Mouse (Mus musculus) cerebral cortex, adult 2 months (tissue): ENCODE results near the gene Fam170b.

Experiments used
- WGBS: fragments of 180-500 bp; shearing (Covaris S2); methylation state at CpG from one replicate; pipeline ENCODE4 v1.1.7; 2018; 5-methylcytosine and 5-hydroxymethylcytosine counted together

Gene Fam170b

DNA sequence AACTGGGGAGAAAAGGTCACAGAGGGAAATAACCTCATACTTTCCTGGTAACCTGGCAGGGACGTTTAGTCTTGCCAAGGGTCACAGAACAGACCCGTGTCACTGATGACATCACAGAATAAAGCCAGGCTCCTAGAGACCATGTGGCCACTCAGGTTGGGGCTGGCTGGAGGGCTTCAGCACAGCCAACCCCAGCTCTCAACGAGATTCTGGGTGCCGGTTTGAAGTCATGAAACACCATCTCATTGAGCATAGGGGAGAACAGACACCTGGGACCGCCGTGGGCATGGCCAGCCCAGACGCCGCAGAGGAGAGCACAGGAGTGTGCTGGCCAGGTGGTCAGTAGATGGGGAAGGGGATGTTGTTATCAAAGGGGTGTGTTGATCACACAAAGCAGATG is at the start of gene Fam170b:
TSS of gene Fam170b (plus strand) at position 116 of the 400 bp plus-strand sequence.
- WGBS, result 83% methylated on average over 8 of the region's 8 CpGs

DNA sequence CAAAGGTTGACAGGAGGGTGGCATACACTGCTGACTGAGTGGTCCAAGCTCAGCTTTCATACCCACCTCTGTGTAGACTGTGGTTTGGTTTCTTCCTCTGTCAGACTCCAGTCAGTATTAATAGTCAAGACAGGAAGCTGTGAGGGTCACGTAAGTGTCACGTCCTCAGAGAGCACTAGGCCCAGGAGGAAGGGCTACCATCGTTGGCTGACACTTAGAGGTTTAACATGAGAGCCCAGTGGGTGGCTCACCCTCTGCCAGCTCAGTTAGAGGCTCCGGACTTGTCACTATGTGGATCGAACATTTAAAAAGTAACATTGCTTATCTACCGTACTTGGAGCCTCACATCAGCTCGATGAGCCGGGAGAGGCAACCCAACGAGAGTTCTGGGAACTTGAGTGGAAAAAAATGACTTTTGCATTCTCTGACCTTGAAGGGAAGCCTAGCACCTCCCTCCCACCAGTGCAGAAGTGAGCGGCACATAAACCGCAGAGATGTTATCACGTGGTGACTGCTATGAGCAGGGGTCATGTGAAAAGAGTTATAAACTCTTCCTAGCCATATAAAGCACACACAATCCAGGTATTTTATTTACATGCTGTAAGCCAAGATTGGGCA is 49.5 kb upstream of the Fam170b start:
- 84% methylated on average over 12 of the region's 12 CpGs for WGBS

DNA sequence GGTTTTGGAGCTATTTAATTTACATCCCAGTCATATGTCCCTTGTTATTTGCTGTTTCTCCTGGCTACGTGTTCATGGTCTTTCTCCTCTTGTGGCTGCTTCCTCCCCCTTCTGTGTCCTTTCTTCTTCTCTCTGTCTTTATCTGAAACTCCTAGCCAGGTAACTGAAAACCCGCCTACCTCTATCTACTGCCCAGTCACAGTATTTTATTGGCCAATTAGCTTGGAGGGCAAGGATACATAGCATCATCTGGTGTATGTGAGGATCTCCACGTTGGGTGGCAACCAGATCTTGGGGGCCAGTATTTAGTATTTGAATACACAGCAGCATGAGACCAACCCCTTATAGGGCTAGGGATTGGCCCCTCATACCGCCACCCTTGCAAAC is 49.0 kb upstream of the Fam170b start:
- WGBS, result 83% methylated on average over 4 of the region's 4 CpGs

DNA sequence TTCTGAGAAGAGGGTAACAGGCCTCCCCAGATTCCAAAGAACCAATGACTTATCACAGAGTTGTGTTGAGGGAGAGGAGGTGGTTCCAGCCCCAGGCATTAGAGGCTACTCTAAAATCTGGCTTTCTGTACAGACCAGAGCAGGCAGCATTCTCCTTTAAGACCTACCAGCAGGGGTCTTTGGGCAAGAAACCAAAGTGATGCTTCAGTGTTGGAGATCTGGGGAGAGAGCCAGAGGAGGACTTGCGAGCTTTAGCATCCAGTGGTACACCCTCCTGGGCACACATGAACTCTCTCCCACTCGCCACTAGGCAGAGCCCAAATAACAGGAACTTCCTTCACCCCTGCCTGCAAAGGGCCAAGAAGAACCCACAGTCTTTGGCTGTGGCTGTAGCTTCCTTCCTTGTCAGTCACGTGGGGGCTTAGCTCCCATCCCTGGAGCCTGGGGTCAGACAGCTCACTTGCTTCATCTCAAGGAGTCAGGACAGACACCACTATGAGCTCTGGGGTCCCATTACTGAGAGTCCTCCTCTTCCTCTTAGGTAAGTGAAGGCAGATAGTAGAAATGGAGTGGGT is 48.1 kb upstream of the Fam170b start, which contains the start of gene Tmem273:
TSS of gene Tmem273 (plus strand) at position 408 of the 575 bp plus-strand sequence.
- 77% methylated on average over 3 of the region's 3 CpGs for WGBS

DNA sequence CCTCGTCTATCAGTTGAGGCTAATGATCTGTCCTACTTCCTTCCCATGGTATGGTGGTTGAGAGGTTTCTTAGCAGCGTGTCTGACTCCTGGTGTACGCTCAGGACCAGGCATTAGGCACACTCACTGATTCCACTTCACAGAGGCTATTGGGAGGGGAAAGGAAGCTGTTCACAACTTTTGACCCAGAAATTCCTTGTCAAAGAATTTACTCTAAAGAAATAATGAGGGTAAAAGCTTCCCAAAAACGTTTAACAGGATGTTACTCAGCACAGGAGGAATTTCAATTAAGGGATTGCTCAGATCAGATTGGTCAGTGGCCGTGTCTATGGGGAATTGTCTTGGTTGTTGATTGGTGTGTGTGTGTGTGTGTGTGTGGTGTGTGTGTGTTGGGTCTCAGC is 46.1 kb upstream of the Fam170b start:
- 73% methylated on average over 5 of the region's 5 CpGs for WGBS

DNA sequence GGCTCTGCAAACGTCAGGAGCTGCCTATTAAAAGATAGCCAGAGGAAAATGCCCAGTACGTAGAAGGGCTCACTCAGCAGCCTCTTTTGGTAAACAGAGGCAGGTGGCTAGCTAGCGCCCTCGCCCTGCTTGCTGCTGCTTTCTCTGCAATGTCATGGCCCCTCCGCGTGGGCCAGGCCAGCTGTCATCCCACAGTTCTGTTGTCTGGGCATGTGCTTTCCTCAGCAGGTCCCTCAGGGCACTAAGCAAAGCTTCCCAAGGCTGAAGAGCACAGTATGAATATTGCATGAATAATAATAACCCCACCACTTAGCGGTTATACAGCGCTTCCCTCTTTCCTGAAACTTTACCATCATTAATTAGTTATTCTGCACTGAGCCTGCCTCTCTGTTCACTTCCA is 37.4 kb upstream of the Fam170b start:
- WGBS, result 78% methylated on average over 8 of the region's 8 CpGs

DNA sequence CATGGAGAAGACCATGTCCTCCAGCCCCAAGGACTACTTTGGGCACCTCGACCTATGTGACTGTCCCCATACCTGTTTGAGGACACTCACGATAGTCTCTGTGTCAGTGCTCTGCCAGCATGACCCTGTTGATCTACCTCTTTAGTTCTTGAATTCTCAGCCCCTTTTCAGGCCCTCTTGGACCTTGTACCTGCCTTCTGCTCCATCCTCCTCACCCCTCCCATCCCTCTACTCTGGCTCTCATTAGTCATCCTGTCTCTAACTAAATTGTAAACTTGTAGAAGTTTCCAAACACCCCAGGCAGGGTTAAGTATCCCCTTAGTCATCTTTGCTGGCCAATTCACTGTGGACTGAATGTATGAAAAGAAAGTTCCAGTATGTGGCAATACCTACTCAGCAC is 36.0 kb upstream of the Fam170b start:
- WGBS, result 89% methylated on average over 2 of the region's 2 CpGs

DNA sequence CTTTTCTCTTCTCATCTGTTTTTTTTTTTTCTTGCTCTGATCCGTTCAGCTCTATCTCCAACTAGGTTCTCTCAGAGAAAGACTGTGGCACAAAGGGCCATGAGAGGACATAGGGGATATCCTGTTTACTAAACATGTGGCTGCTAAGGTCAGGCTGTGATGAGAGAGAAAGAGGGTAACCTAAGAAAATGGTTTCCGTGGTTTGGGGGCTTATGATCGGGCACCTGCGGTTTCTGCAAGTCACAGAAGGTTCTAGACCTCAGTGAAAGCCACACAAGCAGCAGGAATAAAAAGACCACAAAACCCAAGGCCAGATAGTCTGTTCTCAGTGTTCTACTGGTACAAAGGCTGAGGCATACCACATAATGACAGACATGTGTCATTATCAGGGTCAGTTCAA is 35.4 kb upstream of the Fam170b start:
- 87% methylated on average over 4 of the region's 4 CpGs for WGBS

DNA sequence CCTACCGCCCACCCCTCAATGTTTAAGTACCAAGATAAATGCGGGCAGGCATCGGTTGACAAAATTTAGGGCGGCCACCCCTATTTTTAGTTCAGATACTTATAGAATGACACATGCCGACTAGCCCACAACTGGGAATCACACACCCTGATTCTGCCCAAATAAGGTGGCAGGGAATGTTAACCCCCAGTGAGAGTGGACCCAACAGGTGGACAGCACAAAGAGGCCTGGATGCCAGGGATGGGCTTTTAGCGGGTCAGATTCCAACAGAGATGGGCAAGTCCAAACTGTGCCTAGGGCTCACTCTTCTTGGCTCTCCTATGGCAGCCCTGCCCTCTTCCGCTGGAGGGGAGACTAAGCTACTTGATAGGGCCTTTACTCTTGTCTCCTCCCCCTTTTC is 33.7 kb upstream of the Fam170b start:
- 71% methylated on average over 7 of the region's 7 CpGs for whole genome bisulfite sequencing

DNA sequence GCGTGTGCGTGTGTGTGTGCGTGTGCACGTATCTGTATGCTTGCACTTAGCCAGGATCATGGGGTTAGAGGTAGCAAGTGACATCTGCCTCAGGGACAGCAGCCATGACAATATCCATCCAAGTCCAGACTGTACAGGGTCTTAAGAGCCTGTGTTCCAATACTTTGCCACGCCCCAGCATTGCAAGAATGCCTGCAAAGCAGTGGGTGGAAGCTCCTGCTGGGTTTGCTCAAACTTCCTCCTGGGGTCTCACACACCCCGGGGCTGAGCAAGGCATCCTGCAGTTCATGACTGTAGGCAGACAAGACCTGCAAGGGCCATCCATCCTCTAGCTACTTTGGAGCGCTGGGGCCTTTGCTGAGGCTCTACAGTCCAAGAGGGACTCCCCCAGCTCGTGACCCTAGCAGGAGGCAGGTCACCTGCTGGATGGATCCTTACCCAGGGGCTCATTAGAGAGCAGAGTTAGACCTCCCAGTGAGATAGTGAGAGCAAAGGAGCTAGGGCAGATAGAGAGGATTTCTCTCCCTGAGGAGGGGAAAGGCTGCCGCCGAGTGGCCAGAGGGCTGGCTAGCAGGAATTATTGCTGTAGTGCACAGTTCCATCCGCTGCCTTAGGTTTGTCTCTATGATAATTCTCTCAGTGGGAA is 32.6 kb upstream of the Fam170b start:
- 74% methylated on average over 11 of the region's 11 CpGs for WGBS

DNA sequence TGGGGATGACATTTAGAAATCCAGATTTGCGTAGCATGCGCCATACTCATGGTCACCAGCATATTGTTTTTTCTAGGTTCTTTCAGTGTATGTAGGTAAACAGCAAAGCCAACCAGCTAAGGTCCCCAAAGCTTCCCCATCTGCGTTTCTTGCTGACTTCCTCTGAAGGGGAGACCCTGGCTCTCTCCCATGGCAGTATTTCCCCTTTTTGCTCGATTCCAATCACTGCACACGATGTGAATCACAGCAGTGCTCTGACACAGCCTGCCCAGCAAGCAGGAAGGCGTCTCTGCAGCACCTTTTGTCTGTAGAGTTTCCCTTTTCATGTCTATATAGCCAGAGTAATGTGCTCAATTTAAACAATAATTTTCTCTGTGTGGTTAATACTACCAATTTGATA is 21.3 kb upstream of the Fam170b start:
- WGBS, result 74% methylated on average over 6 of the region's 6 CpGs

DNA sequence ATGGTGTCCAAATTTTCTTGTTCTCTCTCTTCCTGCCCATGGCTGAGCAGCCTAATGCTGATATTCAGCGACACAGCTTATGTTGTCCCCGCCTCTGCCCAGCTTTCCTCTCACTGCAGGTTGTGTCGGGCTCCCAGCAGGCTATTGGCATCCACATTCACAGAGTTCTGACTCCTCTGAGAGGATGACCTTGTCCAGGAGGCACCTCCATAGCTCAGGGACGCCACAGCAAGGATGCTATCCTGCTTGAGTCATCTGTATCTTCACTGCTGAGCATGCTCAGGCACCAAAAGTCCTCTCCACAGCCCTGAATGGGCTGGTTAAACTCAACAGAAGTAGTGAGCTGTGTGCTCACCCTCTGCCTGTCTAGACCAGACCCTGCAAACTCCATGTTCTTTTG is 18.8 kb upstream of the Fam170b start:
- 79% methylated on average over 4 of the region's 4 CpGs for WGBS

DNA sequence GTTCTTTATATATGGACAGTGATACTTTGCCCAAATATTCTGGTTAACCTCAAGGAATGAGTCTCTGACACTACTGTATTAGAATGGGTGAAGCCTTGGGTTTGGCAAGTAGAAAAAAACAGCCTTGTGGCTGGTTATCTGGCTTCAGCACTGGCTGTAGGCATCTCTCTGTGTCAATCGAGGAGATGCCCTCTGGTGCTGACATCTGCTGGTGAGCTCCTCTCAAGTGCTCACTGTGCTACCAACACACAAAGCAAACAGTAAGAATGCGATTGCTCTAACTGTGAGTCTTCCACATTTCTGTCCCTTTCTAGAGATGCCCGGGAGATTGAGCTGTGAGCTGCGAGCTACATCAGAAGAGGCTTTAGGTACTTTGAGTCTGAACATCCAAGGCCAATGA is 17.2 kb upstream of the Fam170b start:
- 83% methylated on average over 4 of the region's 4 CpGs for WGBS

DNA sequence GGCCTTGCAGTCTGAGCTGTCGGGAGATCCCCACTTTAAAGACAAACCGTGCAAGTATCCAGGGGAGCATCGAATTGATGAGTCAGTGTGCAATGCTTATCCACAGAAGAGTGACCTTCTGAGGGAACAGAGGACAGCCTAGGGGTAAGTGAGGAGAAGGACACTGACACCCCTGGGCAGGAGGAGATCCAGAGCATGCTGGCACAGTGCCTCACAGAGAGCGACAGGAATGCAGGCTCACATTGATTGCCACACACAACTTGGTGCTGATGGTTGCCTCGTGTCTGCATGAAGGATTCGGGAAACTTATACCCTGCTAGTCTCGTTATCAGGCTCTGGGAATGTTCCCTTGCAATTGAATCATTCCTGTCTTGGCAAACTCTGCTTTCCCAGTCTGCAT is 16.5 kb upstream of the Fam170b start:
- WGBS, result 66% methylated on average over 7 of the region's 7 CpGs

DNA sequence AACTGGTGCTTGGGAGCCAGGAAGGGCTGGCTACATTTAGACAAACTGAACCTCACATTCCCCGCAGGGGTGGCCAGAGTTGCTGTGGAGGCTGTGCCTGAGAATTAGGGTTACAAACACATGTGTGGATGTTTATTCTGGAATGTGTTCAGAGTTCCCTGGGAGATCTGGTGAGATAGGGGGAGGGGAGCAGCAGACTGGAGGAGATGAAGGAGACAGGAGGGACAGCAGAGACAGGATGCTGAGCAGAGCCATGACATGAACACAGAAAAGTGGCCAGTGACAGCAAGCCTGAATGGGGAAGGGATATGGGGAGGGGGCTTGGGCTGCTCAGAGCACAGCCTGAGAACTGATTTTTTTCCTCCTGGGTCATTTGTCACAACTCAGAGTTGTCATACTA is 14.5 kb upstream of the Fam170b start:
- 68% methylated on average over 1 of the region's 1 CpGs for WGBS

DNA sequence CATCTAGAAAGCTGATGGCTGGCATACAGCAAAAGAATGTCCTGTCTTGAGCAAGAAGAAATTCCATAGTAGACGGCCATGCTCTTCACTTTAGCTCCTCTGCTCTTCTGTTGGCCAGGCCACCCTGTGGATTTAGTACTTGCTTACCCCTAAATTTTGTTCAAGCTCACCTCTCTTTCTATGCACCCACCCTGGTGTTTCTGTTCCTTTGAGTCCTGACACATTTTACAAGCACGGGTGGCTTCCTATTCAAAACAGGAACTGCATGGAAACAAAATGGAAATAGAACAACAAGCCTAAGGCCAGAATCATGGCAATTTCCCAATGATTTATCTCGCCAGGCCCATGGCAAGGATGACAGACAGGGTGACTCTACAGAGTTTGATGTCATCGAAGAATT is 10.9 kb upstream of the Fam170b start:
- WGBS, result 76% methylated on average over 4 of the region's 4 CpGs

DNA sequence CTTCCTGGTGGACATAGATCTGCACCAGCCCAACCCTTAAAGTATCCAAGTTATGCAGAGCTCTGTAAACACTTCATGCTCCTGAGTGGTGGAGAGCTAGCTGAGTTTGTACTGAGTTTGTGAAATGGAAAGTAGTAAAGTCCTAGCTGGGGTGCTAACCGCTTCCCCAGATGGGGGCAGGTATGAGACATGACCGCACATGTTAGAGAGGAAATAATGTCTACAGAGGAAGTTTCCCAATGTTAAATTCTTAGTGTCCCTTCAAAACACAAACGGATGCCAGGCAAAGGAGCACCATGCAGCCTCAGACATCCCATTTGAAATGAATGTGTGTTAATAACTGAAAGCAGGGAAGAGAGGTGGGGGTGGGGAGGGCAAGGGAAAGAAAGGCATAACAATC is 9.9 kb upstream of the Fam170b start:
- 83% methylated on average over 3 of the region's 3 CpGs for WGBS

DNA sequence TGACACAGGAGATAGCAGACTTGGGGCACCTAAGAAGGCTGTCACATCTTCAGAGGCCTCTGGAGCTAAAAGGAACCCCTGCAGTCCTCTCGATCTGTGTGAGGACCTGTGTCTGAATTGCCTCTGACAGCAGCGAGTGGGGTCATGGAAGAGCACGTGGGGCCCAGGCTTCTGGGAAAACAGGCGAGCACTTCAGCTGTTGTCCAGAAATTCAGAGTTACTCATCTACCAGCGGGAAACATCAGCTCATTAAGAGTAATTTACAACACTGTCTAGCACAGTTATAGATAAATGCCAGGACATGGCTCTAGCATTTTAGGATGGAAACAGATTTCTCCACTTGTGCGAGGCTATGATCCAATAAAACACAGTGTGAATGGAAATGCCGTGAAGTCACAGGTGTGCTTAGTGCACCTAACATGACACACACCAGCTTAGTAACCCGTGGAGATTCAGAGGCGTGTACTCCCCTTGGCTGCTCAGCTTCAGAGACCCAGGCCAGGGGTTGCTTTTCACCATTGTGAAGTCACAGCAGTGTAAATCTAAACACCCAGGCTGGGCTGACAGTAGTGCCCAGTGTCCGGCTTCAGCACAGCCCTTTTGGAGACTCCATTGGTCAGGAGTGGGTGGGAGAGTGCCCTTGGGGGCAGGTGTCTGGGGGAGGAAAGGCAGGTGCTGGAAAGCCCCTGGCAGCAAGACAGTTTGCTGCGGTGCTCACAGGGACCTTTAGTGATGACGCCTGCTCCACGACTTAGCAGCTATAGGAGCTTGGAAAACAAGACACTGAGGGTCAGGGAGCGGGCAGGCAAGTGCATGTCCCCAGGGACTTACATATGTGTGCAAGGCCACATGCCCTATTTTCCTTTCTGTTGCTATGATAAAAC is 9.3 kb upstream of the Fam170b start:
- 76% methylated on average over 14 of the region's 14 CpGs for WGBS

DNA sequence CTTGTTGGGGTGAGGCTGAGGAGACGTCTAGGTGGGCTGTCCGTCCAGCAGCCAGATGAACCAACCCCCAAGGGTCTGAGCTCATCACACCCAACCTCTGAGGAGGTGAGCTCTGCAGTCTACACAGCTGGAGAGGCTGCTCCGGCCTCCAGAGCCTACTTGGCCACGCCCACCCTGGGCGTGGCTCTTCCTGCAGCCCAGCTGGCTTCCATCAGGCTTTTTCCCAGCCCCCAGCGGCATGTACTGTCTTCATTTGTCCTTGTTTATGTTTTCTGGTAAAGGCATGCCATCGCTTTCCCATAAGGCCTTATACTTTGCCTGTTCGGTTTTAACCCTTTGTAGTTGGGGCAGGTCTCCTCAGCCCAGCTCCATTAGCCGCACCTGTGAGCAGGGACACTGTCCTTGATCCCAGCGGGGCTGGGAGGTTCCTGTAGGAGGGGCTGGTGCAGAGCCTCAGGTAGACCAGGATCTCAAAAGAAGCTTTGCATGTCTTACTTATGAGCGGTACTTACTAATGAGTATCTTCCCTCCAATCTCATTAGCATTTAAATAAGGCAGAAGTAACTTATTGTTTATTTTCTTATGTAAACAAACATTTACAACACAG is 8.2 kb upstream of the Fam170b start:
- WGBS, result 34% methylated on average over 11 of the region's 11 CpGs

DNA sequence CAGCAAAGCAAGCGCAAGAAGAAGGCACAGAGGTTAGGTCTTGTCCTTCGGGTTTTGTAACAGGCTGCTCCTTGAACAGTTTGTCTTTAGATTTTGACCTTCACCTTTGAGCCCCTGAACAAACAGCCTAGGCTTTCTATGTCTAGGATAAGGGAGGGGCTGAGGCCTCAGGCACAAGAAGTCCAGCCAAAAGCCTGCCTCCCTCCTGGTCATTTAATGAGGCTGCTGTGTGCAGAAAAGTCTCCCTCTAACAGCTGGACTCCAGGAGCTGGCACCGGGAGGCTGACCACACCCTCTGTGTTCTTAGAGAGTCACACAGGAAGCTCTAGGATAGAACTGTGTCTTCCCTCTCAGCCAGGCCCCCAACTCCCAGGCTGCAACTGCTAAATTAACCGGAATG is 6.6 kb upstream of the Fam170b start:
- WGBS, result 80% methylated on average over 4 of the region's 4 CpGs

DNA sequence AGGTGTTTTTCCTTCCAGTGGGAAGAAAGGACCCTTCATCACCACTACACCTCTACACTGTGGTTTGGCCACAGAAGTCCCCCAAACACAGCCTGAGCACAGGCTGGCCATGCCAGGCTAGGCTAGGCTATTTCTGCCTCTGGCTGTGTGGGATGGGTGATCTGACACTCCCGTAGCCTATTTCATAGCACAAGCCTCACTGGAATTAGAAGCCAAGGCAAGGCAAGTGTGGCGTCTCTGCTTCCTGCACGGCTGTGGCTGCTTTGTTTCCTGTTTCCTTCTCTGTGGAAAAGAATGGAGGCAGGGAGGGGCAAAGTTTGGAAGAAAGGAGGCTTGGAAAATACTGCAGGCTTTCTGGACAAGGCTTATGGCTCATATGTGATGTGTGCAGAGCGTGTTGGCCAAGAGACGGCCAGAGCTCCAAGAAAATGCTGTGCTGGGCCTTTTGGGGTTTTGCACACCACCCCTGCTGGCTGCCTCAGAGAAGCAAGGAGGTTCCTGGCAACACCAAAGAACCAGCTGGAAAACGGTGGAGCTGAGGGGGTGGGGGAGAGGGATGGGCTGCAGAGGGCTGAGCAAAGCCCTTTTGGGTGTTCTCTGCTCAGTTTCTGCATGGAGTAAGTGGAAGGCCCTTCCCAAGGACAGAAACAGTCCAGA is 5.6 kb upstream of the Fam170b start:
- 22% methylated on average over 6 of the region's 6 CpGs for WGBS

DNA sequence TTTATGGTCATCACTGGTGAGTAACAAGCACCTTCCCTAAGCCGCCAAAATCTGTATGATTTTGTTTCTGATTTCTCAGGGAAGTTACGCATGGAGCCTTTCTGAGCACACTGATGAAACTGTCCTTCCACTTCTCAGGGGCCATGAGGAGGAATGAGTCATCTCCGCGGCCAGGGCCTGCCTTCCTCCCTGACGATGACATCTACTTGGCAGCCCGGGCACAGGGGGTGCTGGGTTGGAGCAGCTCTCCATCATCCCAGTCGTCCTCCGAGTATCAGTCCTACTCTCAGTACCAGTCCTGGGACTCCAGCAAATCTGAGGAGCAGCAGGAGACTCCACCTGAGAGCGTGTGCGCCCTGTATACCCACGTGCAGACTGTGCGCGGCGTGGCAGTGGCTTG is 1.4 kb downstream of the Fam170b start:
- WGBS, result 86% methylated on average over 14 of the region's 14 CpGs
